Mouse (Mus musculus) neural tube, embryonic 11.5 days (tissue): ENCODE data around the gene Ghitm. TPM values are rescaled to one million over a fixed set of nuclear protein-coding genes. Genes with fewer than 3 reads are reported as not detected.

Experiments
- ATAC-seq: fragments of 200-750 bp; cut with Nextera tagmentation; 2 replicates; pipeline ENCODE4 v1.8.0; 2017; ENCODE audit warnings: moderate number of reproducible peaks, mild to moderate bottlenecking, moderate TSS enrichment, moderate library complexity; ENCODE audit not compliant: insufficient read depth, low FRiP score, low TSS enrichment
- DNase-seq: peaks from one replicate; pipeline ENCODE4 v3.0.0-alpha.2; 2015; ENCODE audit warnings: low spot score
- H3K27ac ChIP-seq: fragments of 300-500 bp; sonication (generic); 2 replicates; pipeline ENCODE4 v1.5.1; 2014; ENCODE audit warnings: low read depth, mild to moderate bottlenecking, low read length
- H3K27me3 ChIP-seq: fragments of 300-500 bp; sonication (generic); 2 replicates; pipeline ENCODE4 v1.6.1; 2014; ENCODE audit warnings: mild to moderate bottlenecking, low read length, mixed read lengths; ENCODE audit not compliant: control insufficient read depth, insufficient read depth
- H3K36me3 ChIP-seq: fragments of 300-500 bp; sonication (generic); 2 replicates; pipeline ENCODE4 v1.6.1; 2014; ENCODE audit warnings: mild to moderate bottlenecking, low read length, moderate library complexity, mixed read lengths; ENCODE audit not compliant: control insufficient read depth, insufficient read depth
- H3K4me1 ChIP-seq: fragments of 300-500 bp; sonication (generic); 2 replicates; pipeline ENCODE4 v1.6.1; 2014; ENCODE audit warnings: low read length, mixed read lengths; ENCODE audit not compliant: control insufficient read depth, insufficient read depth
- H3K4me2 ChIP-seq: fragments of 300-500 bp; sonication (generic); 2 replicates; pipeline ENCODE4 v1.6.1; 2014; ENCODE audit warnings: low read depth, mild to moderate bottlenecking, moderate library complexity
- H3K4me3 ChIP-seq: fragments of 300-500 bp; sonication (generic); 2 replicates; pipeline ENCODE4 v1.5.1; 2014; ENCODE audit warnings: low read depth, low read length
- H3K9ac ChIP-seq: fragments of 300-500 bp; sonication (generic); 2 replicates; pipeline ENCODE4 v1.6.1; 2014; ENCODE audit warnings: mild to moderate bottlenecking, low read length
- H3K9me3 ChIP-seq: fragments of 300-500 bp; sonication (generic); 2 replicates; pipeline ENCODE4 v1.6.1; 2016; ENCODE audit warnings: low read length; ENCODE audit not compliant: control insufficient read depth
- WGBS: fragments of 180-500 bp; shearing (Covaris S2); extraction: QIAGEN DNeasy Blood & Tissue Kit; methylation state at CpG from one replicate; pipeline ENCODE4 v1.1.7; 2014; 5-methylcytosine and 5-hydroxymethylcytosine counted together
- polyA plus RNA-seq: library from polyadenylated mRNA; unstranded; fragments of >200 nt; fragmentation: Nextera tagmentation; extraction: Ambion mirVana; gene quantifications from 2 replicates; pipeline ENCODE4 v1.2.1, GENCODE M21; 2014

The Ghitm gene
- polyA plus RNA-seq, result 208 and 215 TPM in 2 replicates

- H3K9ac ChIP-seq, result peak within 1 kb of the TSS; percentile 71
- DNase-seq (peak; percentile 96), ATAC-seq (peak; percentile 99)
- H3K4me1 ChIP-seq, result no peaks in the 10 kb centered on the region
- peak within 1 kb of the TSS; percentile 64 for H3K4me2 ChIP-seq
- H3K9me3 ChIP-seq, result no peaks in the 10 kb centered on the region
- no peaks in the 10 kb centered on the region for H3K27me3 ChIP-seq
- H3K4me3 ChIP-seq, result peak within 1 kb of the TSS; percentile 62
- H3K27ac ChIP-seq, result no peak within 1 kb of the TSS; the same call in 1 of the 2 replicates
- under 1% methylated on average over 38 of the region's 38 CpGs for WGBS
- H3K36me3 ChIP-seq, result no peaks in the 10 kb centered on the region; the same call in 1 of the 2 replicates
Observed at GRCm38 (mm10) chr14:37135127-37135593, at the start of gene Ghitm. Gene Ghitm (minus strand): TSS chr14:37135272.

DNA sequence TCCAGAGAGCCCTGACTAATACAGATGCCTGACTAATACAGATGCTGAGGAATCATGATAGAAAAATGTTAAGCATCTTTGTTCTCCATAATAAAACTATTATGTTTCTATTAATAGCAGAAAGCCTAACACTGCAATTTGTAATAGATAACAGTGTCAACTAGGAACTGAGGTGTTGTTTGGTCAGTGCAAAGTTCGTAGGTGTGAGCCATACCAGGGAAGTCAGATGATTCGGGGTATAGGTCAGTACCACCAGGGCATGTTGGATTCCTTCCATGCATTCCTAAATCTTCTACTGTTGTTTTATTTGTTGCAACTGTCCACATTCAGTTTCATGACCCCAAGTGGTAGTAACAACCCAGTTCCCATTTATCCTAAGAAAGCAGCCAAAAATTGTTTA lies 49.8 kb upstream of the Ghitm start:
- Histone ChIP-seq H3K4me3 (no peak overlapping the region), H3K27me3 (no peaks in the 10 kb centered on the region), H3K36me3 (no peaks in the 10 kb centered on the region), H3K4me2 (no peak overlapping the region), H3K9ac (no peak overlapping the region), H3K9me3 (no peaks in the 10 kb centered on the region), H3K4me1 (no peaks in the 10 kb centered on the region), H3K27ac (no peak overlapping the region)
- DNase-seq (no peak), ATAC-seq (no peak)
- 85% methylated on average over 2 of the region's 2 CpGs for WGBS

DNA sequence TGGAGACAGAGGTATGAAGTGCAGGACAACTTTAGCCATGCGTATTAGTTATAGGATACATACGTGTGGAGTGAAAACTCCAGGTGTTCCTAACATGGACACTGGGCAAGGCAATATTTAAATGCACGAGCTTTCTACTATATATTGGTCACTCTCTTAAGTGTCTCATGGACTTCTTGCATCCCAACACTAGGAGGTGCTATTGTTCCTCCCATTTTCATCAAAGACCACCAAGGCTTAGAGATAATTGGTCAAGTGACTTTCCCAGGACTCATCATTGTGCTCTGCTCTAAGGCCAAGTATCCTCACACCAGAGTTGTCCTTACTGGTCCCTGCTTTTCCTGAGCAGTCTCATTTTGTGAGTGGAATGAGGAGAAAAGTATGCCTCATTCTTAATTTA lies 39.4 kb upstream of the Ghitm start:
- DNase-seq, result no peak
- 79% methylated on average over 3 of the region's 3 CpGs for WGBS
- H3K9ac ChIP-seq, result no peak overlapping the region

DNA sequence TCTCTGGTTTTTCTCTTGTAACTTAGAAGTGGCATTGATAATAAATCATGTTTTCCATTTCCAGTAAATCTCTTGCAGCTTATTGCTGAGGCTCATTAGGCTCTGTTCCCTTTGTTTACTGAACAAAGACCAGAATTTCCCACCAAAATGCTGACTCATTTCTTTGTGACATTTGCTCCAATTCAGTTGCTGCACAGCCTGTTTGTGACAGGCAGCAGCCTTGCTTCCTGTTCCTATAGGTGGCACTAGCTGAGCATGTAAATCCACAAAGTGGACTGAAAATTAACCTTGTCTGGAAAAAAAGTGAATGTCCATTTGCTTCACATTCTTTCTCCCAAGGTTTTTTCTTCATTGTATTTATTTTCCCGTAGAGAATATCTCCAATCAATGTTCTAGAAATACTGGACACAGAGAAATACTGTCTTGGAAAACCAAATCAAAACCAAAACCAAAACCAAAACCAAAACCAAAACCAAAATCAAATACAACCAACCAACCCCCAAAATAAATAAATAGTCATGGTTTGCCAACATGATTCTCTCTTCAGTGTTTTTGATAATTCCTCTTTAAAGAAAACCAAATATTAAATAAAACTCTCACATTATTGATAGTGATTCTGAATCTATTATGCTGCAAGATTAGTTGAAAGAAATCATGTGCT lies 30.3 kb upstream of the Ghitm start:
- Histone ChIP-seq H3K27me3 (no peaks in the 10 kb centered on the region), H3K9me3 (no peaks in the 10 kb centered on the region), H3K4me3 (no peak overlapping the region), H3K27ac (no peak overlapping the region), H3K4me1 (no peaks in the 10 kb centered on the region), H3K9ac (no peak overlapping the region), H3K36me3 (no peaks in the 10 kb centered on the region), H3K4me2 (no peak overlapping the region)
- ATAC-seq (no peak), DNase-seq (no peak)
- 80% methylated on average over 1 of the region's 1 CpGs for WGBS

More for the DNA sequence above, 39.4 kb upstream of the Ghitm start:
- H3K4me3 ChIP-seq, result no peak overlapping the region
- ATAC-seq, result no peak; the same call in 1 of the 2 replicates
- no peaks in the 10 kb centered on the region for H3K27me3 ChIP-seq
- H3K4me2 ChIP-seq, result no peak overlapping the region
- no peaks in the 10 kb centered on the region for H3K36me3 ChIP-seq
- no peaks in the 10 kb centered on the region for H3K4me1 ChIP-seq
- H3K27ac ChIP-seq, result no peak overlapping the region
- no peaks in the 10 kb centered on the region for H3K9me3 ChIP-seq

DNA sequence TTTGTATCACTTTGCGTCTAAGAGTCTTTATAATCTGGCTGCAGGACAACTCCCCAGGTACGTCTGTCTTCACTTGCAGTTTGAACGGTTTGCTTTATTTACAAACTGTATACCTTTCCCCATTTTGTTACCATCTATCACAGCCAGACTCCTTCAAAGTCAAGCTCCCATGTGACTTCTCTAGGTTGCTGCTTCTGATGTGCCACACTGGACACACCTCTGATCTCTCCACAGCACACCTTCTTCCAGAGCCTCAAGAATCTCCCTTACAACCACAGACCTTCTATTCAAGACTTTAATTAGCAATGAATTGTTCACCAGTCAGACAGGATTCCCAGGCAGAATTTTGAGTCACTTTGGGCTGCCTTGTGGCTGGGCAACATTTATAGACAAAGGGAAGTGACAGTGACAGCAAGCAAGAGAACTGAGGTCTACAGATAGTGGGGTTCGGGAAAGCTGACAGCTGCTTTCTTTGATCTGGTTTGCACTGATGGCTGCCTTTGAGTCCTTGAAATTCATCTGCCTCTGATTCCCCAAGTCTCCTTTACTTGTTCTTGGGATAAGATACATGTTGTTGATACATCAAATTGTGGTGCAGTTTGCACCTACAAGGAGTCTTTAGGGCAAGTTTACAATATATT lies 29.4 kb upstream of the Ghitm start:
- DNase-seq (no peak), ATAC-seq (no peak)
- Histone ChIP-seq H3K27me3 (no peaks in the 10 kb centered on the region), H3K4me1 (no peaks in the 10 kb centered on the region), H3K27ac (no peak overlapping the region), H3K9me3 (no peaks in the 10 kb centered on the region), H3K4me2 (no peak overlapping the region), H3K9ac (no peak overlapping the region), H3K4me3 (no peak overlapping the region), H3K36me3 (no peaks in the 10 kb centered on the region)
- 76% methylated on average over 4 of the region's 4 CpGs for WGBS

GRCm38 (mm10) chr14:37163277-37163956 lies 28.3 kb upstream of the Ghitm start:
- Histone ChIP-seq H3K4me2 (no peak overlapping the region), H3K27me3 (no peaks in the 10 kb centered on the region), H3K9me3 (no peaks in the 10 kb centered on the region), H3K27ac (no peak overlapping the region), H3K36me3 (no peaks in the 10 kb centered on the region), H3K4me3 (no peak overlapping the region), H3K9ac (no peak overlapping the region), H3K4me1 (no peaks in the 10 kb centered on the region)
- WGBS, result 87% methylated on average over 4 of the region's 4 CpGs
- DNase-seq (no peak), ATAC-seq (no peak)

DNA sequence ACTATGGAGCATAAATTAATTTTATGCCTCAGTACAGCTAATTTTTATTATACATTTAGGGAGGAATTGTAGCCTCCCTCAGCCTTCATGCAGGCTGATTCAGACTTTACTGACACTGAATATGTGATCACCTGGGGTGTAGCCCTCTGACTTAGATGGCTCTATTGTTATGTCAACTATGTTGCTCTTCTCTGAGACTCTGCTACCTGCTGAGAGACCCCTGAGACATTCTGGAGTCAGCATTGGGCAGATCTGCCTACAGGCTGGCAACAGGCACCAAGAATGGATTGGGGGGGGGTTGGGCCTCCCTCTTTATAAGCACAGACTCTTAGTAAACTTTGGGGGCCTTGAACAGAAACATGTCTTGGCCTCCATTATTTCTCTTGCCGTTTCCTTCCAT lies 19.3 kb upstream of the Ghitm start:
- WGBS, result 100% methylated on average over 1 of the region's 1 CpGs
- no peaks in the 10 kb centered on the region for H3K4me1 ChIP-seq
- no peak overlapping the region for H3K27ac ChIP-seq
- H3K9ac ChIP-seq, result no peak overlapping the region
- DNase-seq (no peak), ATAC-seq (no peak)
- no peak overlapping the region for H3K4me2 ChIP-seq
- H3K4me3 ChIP-seq, result no peak overlapping the region
- no peaks in the 10 kb centered on the region for H3K27me3 ChIP-seq
- no peaks in the 10 kb centered on the region for H3K9me3 ChIP-seq
- no peaks in the 10 kb centered on the region for H3K36me3 ChIP-seq

DNA sequence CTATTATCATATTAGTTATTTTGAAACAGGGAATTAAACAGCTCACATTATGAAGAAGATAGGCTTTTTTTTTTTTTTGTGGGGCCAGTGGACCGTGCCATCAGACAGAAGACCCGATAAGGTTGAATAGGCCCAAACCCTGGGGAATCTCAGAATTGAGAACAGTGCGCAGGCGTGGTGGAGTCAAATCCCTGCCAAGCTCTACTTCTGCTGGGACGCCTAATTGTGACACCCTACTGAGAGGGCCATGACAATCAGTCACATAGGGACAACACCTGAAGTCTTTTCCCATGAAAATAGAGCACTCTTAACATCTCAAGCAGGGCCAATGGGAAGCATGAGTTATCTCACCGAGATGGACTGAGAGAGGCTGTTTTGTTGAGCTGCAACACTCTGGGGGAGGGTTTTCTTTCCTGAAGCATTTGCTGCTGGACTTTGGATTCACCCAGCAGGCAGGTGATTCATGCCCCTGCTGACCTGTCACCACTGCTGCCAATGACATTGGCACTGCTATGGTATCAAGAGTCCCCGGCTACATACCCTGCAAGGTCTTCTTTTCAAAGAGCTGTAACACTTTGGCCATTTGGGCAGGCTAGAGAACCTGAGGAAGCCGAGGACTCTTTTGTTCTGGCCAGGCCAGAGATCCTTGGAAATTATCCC lies 4.1 kb upstream of the Ghitm start:
- H3K9ac ChIP-seq, result no peak overlapping the region
- H3K27me3 ChIP-seq, result no peaks in the 10 kb centered on the region
- ATAC-seq (no peak), DNase-seq (no peak)
- no peak overlapping the region for H3K27ac ChIP-seq
- WGBS, result 62% methylated on average over 8 of the region's 8 CpGs
- H3K36me3 ChIP-seq, result no peaks in the 10 kb centered on the region
- no peak overlapping the region for H3K4me2 ChIP-seq
- no peaks in the 10 kb centered on the region for H3K9me3 ChIP-seq
- no peaks in the 10 kb centered on the region for H3K4me1 ChIP-seq
- H3K4me3 ChIP-seq, result no peak overlapping the region
